Mouse (Mus musculus) olfactory bulb, adult 2 months (tissue): Measurements from ENCODE around the gene Smyd5.

ENCODE experiments used
- CTCF ChIP-seq: fragments of 200-500 bp; IDR thresholded peaks from 2 replicates; pipeline ENCODE4 v1.5.1; 2012; ENCODE audit warnings: low read depth, mild to moderate bottlenecking, low read length, moderate library complexity; ENCODE audit not compliant: insufficient read depth
- POLR2A ChIP-seq: fragments of 200-500 bp; IDR thresholded peaks from 2 replicates; pipeline ENCODE4 v1.6.1; 2012; ENCODE audit warnings: mild to moderate bottlenecking, low read depth, low read length, moderate library complexity; ENCODE audit not compliant: insufficient read depth

- TF ChIP-seq CTCF (no peak), POLR2A (no peak)
These were observed 13.5 kb downstream of the Smyd5 start for GRCm38 (mm10) chr6:85445286-85445685.
